Mouse (Mus musculus): ENCODE measurements around the gene Macf1. TPM values are rescaled to one million over a fixed set of nuclear protein-coding genes. Genes with fewer than 3 reads are reported as not detected.

Macf1 gene
- polyA plus RNA-seq, 1 experiment = 142 TPM

GRCm38 (mm10) chr4:123515673-123516072 lies 168.5 kb downstream of the Macf1 start:
- peaks cover 23% of the 10 kb centered on the region for H3K36me3 ChIP-seq (ENCODE audit: control insufficient read depth, insufficient read depth, low read length)
- no peak for DNase-seq (ENCODE audit: low read depth in 1 of 2, low spot score in 2 of 2)
- no peaks in the 10 kb centered on the region for H3K27me3 ChIP-seq (ENCODE audit: control insufficient read depth, insufficient read depth, low read length)
- no peak overlapping the region for H3K27ac ChIP-seq (ENCODE audit: insufficient read depth, low read length)
- no peaks in the 10 kb centered on the region for H3K4me1 ChIP-seq (ENCODE audit: control insufficient read depth, insufficient read depth, insufficient read length)
- no peak for TF ChIP-seq POLR2A (IDR thresholded peaks at IDR 0.05; ENCODE audit: low read depth, low read length)
- no peak for TF ChIP-seq CTCF (IDR thresholded peaks at IDR 0.05; ENCODE audit: extremely low read depth, insufficient read depth, insufficient read length, insufficient replicate concordance)
- 94% methylated on average over 1 of the region's 1 CpGs for WGBS
- H3K4me3 ChIP-seq (ENCODE audit: extremely low read depth, insufficient read depth, insufficient read length) = no peak overlapping the region

- TF ChIP-seq CTCF (IDR thresholded peaks at IDR 0.05; ENCODE audit: extremely low read depth, insufficient read depth, insufficient read length, insufficient replicate concordance) (no peak), POLR2A (IDR thresholded peaks at IDR 0.05; ENCODE audit: low read depth, low read length) (no peak)
- no peak overlapping the region for H3K27ac ChIP-seq (ENCODE audit: insufficient read depth, low read length)
- H3K36me3 ChIP-seq (ENCODE audit: control insufficient read depth, insufficient read depth, low read length) = peaks cover 59% of the 10 kb centered on the region
These were observed 174.0 kb downstream of the Macf1 start for GRCm38 (mm10) chr4:123510201-123510600.

GRCm38 (mm10) chr4:123489086-123489485 lies 195.1 kb downstream of the Macf1 start:
- Histone ChIP-seq H3K36me3 (ENCODE audit: control insufficient read depth, insufficient read depth, low read length) (peaks cover 57% of the 10 kb centered on the region), H3K4me1 (ENCODE audit: control insufficient read depth, insufficient read depth, insufficient read length) (no peaks in the 10 kb centered on the region), H3K27ac (ENCODE audit: insufficient read depth, low read length) (no peak overlapping the region), H3K27me3 (ENCODE audit: control insufficient read depth, insufficient read depth, low read length) (no peaks in the 10 kb centered on the region), H3K4me3 (ENCODE audit: extremely low read depth, insufficient read depth, insufficient read length) (no peak overlapping the region)
- 73% methylated on average over 3 of the region's 3 CpGs for WGBS
- no peak for DNase-seq (ENCODE audit: low read depth in 1 of 2, low spot score in 2 of 2)
- no peak for TF ChIP-seq POLR2A (IDR thresholded peaks at IDR 0.05; ENCODE audit: low read depth, low read length)
- no peak for TF ChIP-seq CTCF (IDR thresholded peaks at IDR 0.05; ENCODE audit: extremely low read depth, insufficient read depth, insufficient read length, insufficient replicate concordance)

More at GRCm38 (mm10) chr4:123510201-123510600, 174.0 kb downstream of the Macf1 start:
- Histone ChIP-seq H3K4me1 (ENCODE audit: control insufficient read depth, insufficient read depth, insufficient read length) (no peaks in the 10 kb centered on the region), H3K4me3 (ENCODE audit: extremely low read depth, insufficient read depth, insufficient read length) (no peak overlapping the region), H3K27me3 (ENCODE audit: control insufficient read depth, insufficient read depth, low read length) (no peaks in the 10 kb centered on the region)
- WGBS = 55% methylated on average over 1 of the region's 1 CpGs
- DNase-seq (ENCODE audit: low read depth in 1 of 2, low spot score in 2 of 2) = no peak

GRCm38 (mm10) chr4:123479991-123480390 lies 204.2 kb downstream of the Macf1 start:
- Histone ChIP-seq H3K4me1 (ENCODE audit: control insufficient read depth, insufficient read depth, insufficient read length) (no peaks in the 10 kb centered on the region), H3K36me3 (ENCODE audit: control insufficient read depth, insufficient read depth, low read length) (peaks cover 46% of the 10 kb centered on the region), H3K4me3 (ENCODE audit: extremely low read depth, insufficient read depth, insufficient read length) (no peak overlapping the region), H3K27ac (ENCODE audit: insufficient read depth, low read length) (no peak overlapping the region), H3K27me3 (ENCODE audit: control insufficient read depth, insufficient read depth, low read length) (no peaks in the 10 kb centered on the region)
- TF ChIP-seq CTCF (IDR thresholded peaks at IDR 0.05; ENCODE audit: extremely low read depth, insufficient read depth, insufficient read length, insufficient replicate concordance) (no peak), POLR2A (IDR thresholded peaks at IDR 0.05; ENCODE audit: low read depth, low read length) (no peak)
- DNase-seq (ENCODE audit: low read depth in 1 of 2, low spot score in 2 of 2) = no peak
- 90% methylated on average over 4 of the region's 4 CpGs for WGBS

- no peak for TF ChIP-seq POLR2A (IDR thresholded peaks at IDR 0.05; ENCODE audit: low read depth, low read length)
- no peak for TF ChIP-seq CTCF (IDR thresholded peaks at IDR 0.05; ENCODE audit: extremely low read depth, insufficient read depth, insufficient read length, insufficient replicate concordance)
- Histone ChIP-seq H3K27ac (ENCODE audit: insufficient read depth, low read length) (no peak overlapping the region), H3K27me3 (ENCODE audit: control insufficient read depth, insufficient read depth, low read length) (no peaks in the 10 kb centered on the region), H3K4me1 (ENCODE audit: control insufficient read depth, insufficient read depth, insufficient read length) (no peaks in the 10 kb centered on the region), H3K4me3 (ENCODE audit: extremely low read depth, insufficient read depth, insufficient read length) (no peak overlapping the region), H3K36me3 (ENCODE audit: control insufficient read depth, insufficient read depth, low read length) (peaks cover 52% of the 10 kb centered on the region)
- 86% methylated on average over 8 of the region's 8 CpGs for WGBS
- DNase-seq (ENCODE audit: low read depth in 1 of 2, low spot score in 2 of 2) = no peak
These were observed 205.3 kb downstream of the Macf1 start for GRCm38 (mm10) chr4:123478655-123479433.

- WGBS = 83% methylated on average over 1 of the region's 1 CpGs
- no peak overlapping the region for H3K4me3 ChIP-seq (ENCODE audit: extremely low read depth, insufficient read depth, insufficient read length)
- DNase-seq (ENCODE audit: low read depth in 1 of 2, low spot score in 2 of 2) = no peak
These were observed 218.4 kb downstream of the Macf1 start for GRCm38 (mm10) chr4:123465799-123466198.

More at GRCm38 (mm10) chr4:123465799-123466198, 218.4 kb downstream of the Macf1 start:
- Histone ChIP-seq H3K27ac (ENCODE audit: insufficient read depth, low read length) (no peak overlapping the region), H3K36me3 (ENCODE audit: control insufficient read depth, insufficient read depth, low read length) (peaks cover 52% of the 10 kb centered on the region), H3K4me1 (ENCODE audit: control insufficient read depth, insufficient read depth, insufficient read length) (no peaks in the 10 kb centered on the region), H3K27me3 (ENCODE audit: control insufficient read depth, insufficient read depth, low read length) (no peaks in the 10 kb centered on the region)
- no peak for TF ChIP-seq CTCF (IDR thresholded peaks at IDR 0.05; ENCODE audit: extremely low read depth, insufficient read depth, insufficient read length, insufficient replicate concordance)
- no peak for TF ChIP-seq POLR2A (IDR thresholded peaks at IDR 0.05; ENCODE audit: low read depth, low read length)
